Mouse (Mus musculus) liver, embryonic 14.5 days (tissue): ENCODE results near the gene Wdr48. TPM values are rescaled to one million over a fixed set of nuclear protein-coding genes. Genes with fewer than 3 reads are reported as not detected.
A peak's percentile ranks its signal among the peaks of the same experiment; 100 is the strongest.

Experiments
- ATAC-seq: fragments of 200-750 bp; cut with Nextera tagmentation; 2 replicates; pipeline ENCODE4 v1.8.0; 2017; ENCODE audit warnings: moderate number of reproducible peaks, mild to moderate bottlenecking, moderate library complexity; ENCODE audit not compliant: insufficient read depth
- DNase-seq, 3 experiments: peaks; one replicate each; pipeline ENCODE4 v3.0.0-alpha.2; 2012 to 2013; ENCODE audit warnings: low read depth in 3 of 3, low spot score in 3 of 3
- H3K27ac ChIP-seq: fragments of 300-500 bp; sonication (generic); 2 replicates; pipeline ENCODE4 v1.5.1; 2014; ENCODE audit warnings: moderate library complexity, mild to moderate bottlenecking, control low read depth, inconsistent platforms
- H3K27me3 ChIP-seq: fragments of 300-500 bp; sonication (generic); 2 replicates; pipeline ENCODE4 v1.6.1; 2014; ENCODE audit warnings: mild to moderate bottlenecking, low read length, moderate library complexity; ENCODE audit not compliant: control insufficient read depth, insufficient read depth
- H3K36me3 ChIP-seq: fragments of 300-500 bp; sonication (generic); replicated peaks from 2 replicates; pipeline ENCODE4 v1.6.1; 2014; ENCODE audit warnings: low read depth; ENCODE audit not compliant: control insufficient read depth, insufficient read depth
- H3K4me1 ChIP-seq, 2 experiments: fragments of 200-500 bp in 1 of 2; fragments of 300-500 bp in 1 of 2; sonication (generic) in 1 of 2; replicated peaks; 2 replicates each; pipeline ENCODE4 v1.6.1; 2012 to 2014; ENCODE audit warnings: antibody characterized with exemption in 1 of 2, inconsistent platforms in 1 of 2, low read length in 1 of 2; ENCODE audit not compliant: control insufficient read depth in 2 of 2, insufficient read depth in 2 of 2
- H3K4me2 ChIP-seq: fragments of 300-500 bp; sonication (generic); 2 replicates; pipeline ENCODE4 v1.6.1; 2014; ENCODE audit warnings: low read depth, mild to moderate bottlenecking, control low read depth, moderate library complexity
- H3K4me3 ChIP-seq, 2 experiments: fragments of 200-500 bp in 1 of 2; fragments of 300-500 bp in 1 of 2; sonication (generic) in 1 of 2; 2 replicates each; pipeline ENCODE4 v1.5.1; 2012 to 2014; ENCODE audit warnings: low read depth in 2 of 2, low read length in 2 of 2, mild to moderate bottlenecking in 2 of 2, control low read depth in 1 of 2, inconsistent platforms in 1 of 2, moderate library complexity in 1 of 2; ENCODE audit not compliant: insufficient read depth in 1 of 2
- H3K9ac ChIP-seq: fragments of 300-500 bp; sonication (generic); replicated peaks from 2 replicates; pipeline ENCODE4 v1.6.1; 2014; ENCODE audit warnings: mild to moderate bottlenecking, control low read depth, moderate library complexity
- H3K9me3 ChIP-seq: fragments of 300-500 bp; sonication (generic); 2 replicates; pipeline ENCODE4 v1.6.1; 2016; ENCODE audit warnings: low read length, mixed read lengths; ENCODE audit not compliant: control insufficient read depth
- CTCF ChIP-seq: IDR thresholded peaks from 2 replicates; pipeline ENCODE4 v1.5.1; 2016; ENCODE audit warnings: antibody characterized with exemption, low read depth, control low read depth
- EP300 ChIP-seq: IDR thresholded peaks from 2 replicates; pipeline ENCODE4 v1.6.1; 2016; ENCODE audit warnings: antibody characterized with exemption, low read depth
- WGBS: fragments of 180-500 bp; shearing (Covaris S2); extraction: QIAGEN DNeasy Blood & Tissue Kit; methylation state at CpG from one replicate; pipeline ENCODE4 v1.1.7; 2014; ENCODE audit not compliant: insufficient replicate concordance; 5-methylcytosine and 5-hydroxymethylcytosine counted together
- polyA plus RNA-seq, 2 experiments: library from polyadenylated mRNA; depleted of rRNA in 1 of 2; stranded (reverse) in 1 of 2; unstranded in 1 of 2; fragments of >200 nt; fragmentation: Nextera tagmentation in 1 of 2; extraction: Ambion mirVana in 1 of 2; gene quantifications; 2 replicates each; pipeline versions ENCODE4 v1.2.1 to v1.2.3; 2012 to 2014

Wdr48 gene
- polyA plus RNA-seq, 2 experiments, result 16.1 to 20.6 TPM

- Histone ChIP-seq H3K4me2 (no peak overlapping the region), H3K36me3 (no peaks in the 10 kb centered on the region), H3K9ac (no peak overlapping the region), H3K9me3 (no peaks in the 10 kb centered on the region), H3K27me3 (no peaks in the 10 kb centered on the region), H3K27ac (no peak overlapping the region), H3K4me3 (no peak overlapping the region), H3K4me1 (peaks cover 7 to 8% of the 10 kb centered on the region in 2 experiments)
- TF ChIP-seq CTCF (peak; percentile 45; the same call in 1 of the 2 replicates), EP300 (peak; percentile 30; the same call in 1 of the 2 replicates)
- 33% methylated on average over 2 of the region's 2 CpGs for WGBS
- DNase-seq, result peak in 1 of 3 experiments; percentile 32
- no peak for ATAC-seq
Measured at GRCm38 (mm10) chr9:119890692-119891091, 4.0 kb upstream of the Wdr48 start.

- Histone ChIP-seq H3K27me3 (no peaks in the 10 kb centered on the region), H3K27ac (no peak overlapping the region), H3K36me3 (no peaks in the 10 kb centered on the region), H3K4me2 (peak overlapping the region; percentile 94), H3K4me3 (no peak overlapping the region; a peak in 1 of 4 replicates), H3K9ac (no peak overlapping the region), H3K9me3 (no peaks in the 10 kb centered on the region), H3K4me1 (peaks cover 11 to 14% of the 10 kb centered on the region in 2 experiments)
- ATAC-seq, result no peak
- TF ChIP-seq CTCF (no peak), EP300 (no peak)
- no peak for DNase-seq
- 78% methylated on average over 5 of the region's 5 CpGs for WGBS
Measured at GRCm38 (mm10) chr9:119893881-119894280, 797 bp upstream of the Wdr48 start.

DNA sequence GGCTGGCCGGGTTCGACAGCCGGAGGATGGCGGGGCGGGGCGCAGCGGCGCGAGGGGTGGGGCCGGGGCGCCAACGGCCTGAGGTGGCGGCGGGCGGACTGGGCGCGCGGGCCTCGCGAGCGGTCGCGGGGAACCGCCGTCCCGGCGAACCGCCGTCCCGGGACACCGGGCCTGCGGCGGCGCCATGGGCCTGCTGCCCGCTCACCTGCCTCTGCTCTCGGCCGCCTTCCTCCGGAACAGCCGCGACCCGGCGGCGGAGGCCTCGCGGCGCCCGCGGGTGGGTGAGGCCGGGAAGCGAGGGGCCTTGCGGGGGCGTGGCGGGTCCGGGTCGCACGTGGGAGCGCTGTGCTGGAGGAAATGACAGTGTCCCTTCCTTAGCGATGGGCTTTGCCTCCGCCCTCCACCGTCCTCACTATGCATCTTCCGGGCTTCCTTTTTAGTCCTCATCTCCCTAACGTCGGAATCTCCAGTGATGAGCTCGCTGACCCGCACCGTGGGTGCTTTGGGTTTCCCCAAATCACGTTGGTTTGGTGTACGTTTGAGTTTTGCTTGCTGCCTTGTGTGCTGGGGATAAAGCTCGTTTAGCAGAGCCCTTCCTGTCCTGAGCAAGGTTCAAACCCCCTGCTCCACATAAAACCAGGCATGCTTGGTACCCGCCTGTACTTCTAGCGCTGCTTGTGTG is 503 bp downstream of the Wdr48 start:
- Histone ChIP-seq H3K4me2 (peak overlapping the region; percentile 94), H3K4me1 (peaks cover 11 to 14% of the 10 kb centered on the region in 2 experiments), H3K9ac (peak overlapping the region; percentile 89), H3K4me3 (peak overlapping the region; percentile 90 to 95), H3K9me3 (no peaks in the 10 kb centered on the region), H3K36me3 (no peaks in the 10 kb centered on the region), H3K27me3 (no peaks in the 10 kb centered on the region), H3K27ac (peak overlapping the region; percentile 55; the same call in 1 of the 2 replicates)
- DNase-seq (no peak), ATAC-seq (peak; percentile 83)
- under 1% methylated on average over 71 of the region's 71 CpGs for WGBS
- no peak for TF ChIP-seq EP300
- no peak for TF ChIP-seq CTCF

DNA sequence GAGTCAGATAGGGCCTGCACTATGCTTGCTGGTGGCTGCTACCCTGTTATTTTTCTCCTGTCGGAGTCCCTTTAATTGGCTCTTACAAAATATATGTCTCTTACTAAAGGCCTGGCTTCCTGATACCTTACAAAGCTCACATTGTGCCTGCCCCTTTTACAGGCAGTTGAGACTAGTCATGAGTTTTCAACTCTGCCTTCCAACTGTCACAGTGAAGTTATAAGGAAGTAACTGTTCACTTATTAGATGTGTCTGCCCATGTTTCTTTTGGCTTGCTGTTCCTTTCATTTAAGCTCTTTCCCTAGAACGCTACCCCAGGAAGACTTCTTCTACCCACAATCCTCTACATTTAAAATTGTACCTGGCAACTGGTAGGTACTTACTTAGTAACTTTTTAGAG is 4.8 kb downstream of the Wdr48 start:
- Histone ChIP-seq H3K9ac (no peak overlapping the region), H3K4me3 (no peak overlapping the region), H3K4me1 (peaks cover 6 to 11% of the 10 kb centered on the region in 2 experiments), H3K9me3 (no peaks in the 10 kb centered on the region), H3K27ac (no peak overlapping the region), H3K27me3 (no peaks in the 10 kb centered on the region), H3K36me3 (peaks cover 1% of the 10 kb centered on the region), H3K4me2 (no peak overlapping the region)
- 74% methylated on average over 2 of the region's 2 CpGs for WGBS
- no peak for TF ChIP-seq EP300
- no peak for TF ChIP-seq CTCF
- no peak for ATAC-seq
- DNase-seq, result no peak

GRCm38 (mm10) chr9:119902410-119903151 is 7.9 kb downstream of the Wdr48 start:
- 76% methylated on average over 12 of the region's 12 CpGs for WGBS

More at GRCm38 (mm10) chr9:119902410-119903151, 7.9 kb downstream of the Wdr48 start:
- Histone ChIP-seq H3K36me3 (peaks cover 27% of the 10 kb centered on the region), H3K4me2 (no peak overlapping the region), H3K27ac (no peak overlapping the region), H3K9ac (no peak overlapping the region), H3K9me3 (no peaks in the 10 kb centered on the region), H3K4me1 (no peaks in the 10 kb centered on the region), H3K4me3 (no peak overlapping the region), H3K27me3 (no peaks in the 10 kb centered on the region)
- no peak for TF ChIP-seq CTCF
- TF ChIP-seq EP300, result no peak
- ATAC-seq (no peak), DNase-seq (no peak)
